Mouse (Mus musculus) limb, embryonic 15.5 days (tissue): ENCODE measurements around the gene Tmem167b. TPM values are rescaled to one million over a fixed set of nuclear protein-coding genes. Genes with fewer than 3 reads are reported as not detected.

Experiments used
- microRNA-seq: library from miRNA; unstranded; fragments of <30 nt; microRNA quantifications from one replicate; pipeline ENCODE4, GENCODE M21; 2016
- polyA plus RNA-seq: library from polyadenylated mRNA; unstranded; fragments of >200 nt; fragmentation: Nextera tagmentation; extraction: Ambion mirVana; gene quantifications from 2 replicates; pipeline ENCODE4 v1.2.1, GENCODE M21; 2015

Gene Tmem167b
- polyA plus RNA-seq, 1 experiment from 2014 or later, result 53.4 TPM

Small RNA genes within 50 kb of the gene (microRNA-seq; reads per million reads assigned to microRNA genes)
- gene Gm22860, result not detected

Other genes starting within 250 kb of the Tmem167b start
- gene Mybphl, start 197.6 kb downstream of the Tmem167b start, polyA plus RNA-seq, result not detected in 2 replicates
- gene Psrc1, start 178.6 kb downstream of the Tmem167b start, polyA plus RNA-seq, result 37.8 and 40.2 TPM in 2 replicates
- 11.7 and 11.9 TPM in 2 replicates for gene Celsr2, start 146.9 kb downstream of the Tmem167b start, polyA plus RNA-seq
- gene Sars, start 117.3 kb downstream of the Tmem167b start, polyA plus RNA-seq, result 115 and 123 TPM in 2 replicates
- gene 1700013F07Rik, start 28.3 kb downstream of the Tmem167b start, polyA plus RNA-seq, result 0.26 TPM in 1 of 2 replicates, not detected in the other
- 0.63 and 0.77 TPM in 2 replicates for gene 5330417C22Rik, start 25.9 kb downstream of the Tmem167b start, polyA plus RNA-seq
- 48.7 and 53.5 TPM in 2 replicates for gene Taf13, start 9.2 kb upstream of the Tmem167b start, polyA plus RNA-seq
- gene Wdr47, start 28.8 kb upstream of the Tmem167b start, polyA plus RNA-seq, result 15.8 and 18.1 TPM in 2 replicates
- gene Clcc1, start 91.4 kb upstream of the Tmem167b start, polyA plus RNA-seq, result 91.5 and 98.2 TPM in 2 replicates
- gene Gpsm2, start 159.8 kb upstream of the Tmem167b start, polyA plus RNA-seq, result 95.9 and 103 TPM in 2 replicates
- gene Aknad1, start 177.2 kb upstream of the Tmem167b start, polyA plus RNA-seq, result 1.3 and 1.5 TPM in 2 replicates